Mouse (Mus musculus): ENCODE measurements around the gene Tnxb. TPM values are rescaled to one million over a fixed set of nuclear protein-coding genes. Genes with fewer than 3 reads are reported as not detected.
"Not testable (repeated sequence)": the region's sequence is repeated elsewhere in the genome, so short reads cannot be mapped to it uniquely, and the experiment has no call there.

Tnxb gene
- polyA plus RNA-seq, 1 experiment from 2014 or later, result 0.09 TPM

- 85% methylated on average over 2 of the region's 2 CpGs for WGBS
- not testable (repeated sequence) for ATAC-seq (ENCODE audit: low FRiP score); H3K4me1 ChIP-seq (replicated peaks)
Measured at GRCm38 (mm10) chr17:34706476-34706875, 36.1 kb downstream of the Tnxb start.

GRCm38 (mm10) chr17:34712951-34713350 lies 42.6 kb downstream of the Tnxb start:
- H3K27me3 ChIP-seq, result no peaks in the 10 kb centered on the region
- H3K9me3 ChIP-seq, result no peaks in the 10 kb centered on the region
- 48% methylated on average over 6 of the region's 6 CpGs for WGBS
- no peak for ATAC-seq (ENCODE audit: low FRiP score)
- no peaks in the 10 kb centered on the region for H3K36me3 ChIP-seq
- H3K4me1 ChIP-seq (replicated peaks), result no peaks in the 10 kb centered on the region
- no peak overlapping the region for H3K9ac ChIP-seq
- no peak overlapping the region for H3K27ac ChIP-seq
- no peak overlapping the region for H3K4me3 ChIP-seq
- H3K4me2 ChIP-seq, result no peak overlapping the region

More at GRCm38 (mm10) chr17:34706476-34706875, 36.1 kb downstream of the Tnxb start:
- not testable (repeated sequence) for H3K9ac ChIP-seq, H3K4me2 ChIP-seq, H3K27ac ChIP-seq, H3K4me3 ChIP-seq, H3K27me3 ChIP-seq, H3K9me3 ChIP-seq, H3K36me3 ChIP-seq

- not testable (repeated sequence) for H3K9me3 ChIP-seq; H3K27ac ChIP-seq; H3K27me3 ChIP-seq; H3K4me2 ChIP-seq; H3K36me3 ChIP-seq; H3K4me1 ChIP-seq (replicated peaks); ATAC-seq (ENCODE audit: low FRiP score); H3K9ac ChIP-seq; H3K4me3 ChIP-seq
- 85% methylated on average over 9 of the region's 9 CpGs for WGBS
Measured at GRCm38 (mm10) chr17:34714181-34714907, 44.0 kb downstream of the Tnxb start.

- H3K4me2 ChIP-seq; H3K27me3 ChIP-seq; H3K27ac ChIP-seq; H3K36me3 ChIP-seq; H3K9ac ChIP-seq; H3K4me3 ChIP-seq; H3K4me1 ChIP-seq (replicated peaks); ATAC-seq (ENCODE audit: low FRiP score); H3K9me3 ChIP-seq: not testable (repeated sequence)
- WGBS, result 83% methylated on average over 5 of the region's 5 CpGs
Measured at GRCm38 (mm10) chr17:34714908-34715445, 44.6 kb downstream of the Tnxb start.

- H3K27me3 ChIP-seq; H3K27ac ChIP-seq; H3K9me3 ChIP-seq; ATAC-seq (ENCODE audit: low FRiP score); H3K9ac ChIP-seq; H3K4me1 ChIP-seq (replicated peaks); H3K4me2 ChIP-seq; H3K36me3 ChIP-seq; H3K4me3 ChIP-seq: not testable (repeated sequence)
- WGBS, result 86% methylated on average over 6 of the region's 7 CpGs
Measured at GRCm38 (mm10) chr17:34715451-34715850, 45.1 kb downstream of the Tnxb start.

- Histone ChIP-seq H3K4me1 (replicated peaks) (no peaks in the 10 kb centered on the region), H3K27me3 (no peaks in the 10 kb centered on the region), H3K4me2 (no peak overlapping the region), H3K9ac (no peak overlapping the region), H3K9me3 (no peaks in the 10 kb centered on the region), H3K4me3 (no peak overlapping the region), H3K36me3 (no peaks in the 10 kb centered on the region), H3K27ac (no peak overlapping the region)
- no peak for ATAC-seq (ENCODE audit: low FRiP score)
- whole genome bisulfite sequencing, result 91% methylated on average over 15 of the region's 15 CpGs
Measured at GRCm38 (mm10) chr17:34716247-34716646, 45.9 kb downstream of the Tnxb start.

GRCm38 (mm10) chr17:34717401-34717800 lies 47.1 kb downstream of the Tnxb start:
- H3K4me2 ChIP-seq, result no peak overlapping the region
- ATAC-seq (ENCODE audit: low FRiP score), result no peak
- WGBS, result 83% methylated on average over 11 of the region's 11 CpGs

GRCm38 (mm10) chr17:34719886-34720285 lies 49.6 kb downstream of the Tnxb start:
- H3K4me3 ChIP-seq; H3K27me3 ChIP-seq; ATAC-seq (ENCODE audit: low FRiP score); H3K9ac ChIP-seq; H3K9me3 ChIP-seq; H3K36me3 ChIP-seq; H3K27ac ChIP-seq; H3K4me1 ChIP-seq (replicated peaks); H3K4me2 ChIP-seq: not testable (repeated sequence)
- WGBS, result 72% methylated on average over 8 of the region's 8 CpGs

More at GRCm38 (mm10) chr17:34717401-34717800, 47.1 kb downstream of the Tnxb start:
- Histone ChIP-seq H3K27me3 (no peaks in the 10 kb centered on the region), H3K4me1 (replicated peaks) (no peaks in the 10 kb centered on the region), H3K9ac (no peak overlapping the region), H3K27ac (no peak overlapping the region), H3K4me3 (no peak overlapping the region), H3K36me3 (no peaks in the 10 kb centered on the region), H3K9me3 (no peaks in the 10 kb centered on the region)

- not testable (repeated sequence) for H3K27ac ChIP-seq; H3K4me3 ChIP-seq; H3K4me2 ChIP-seq; H3K27me3 ChIP-seq; H3K9ac ChIP-seq; H3K4me1 ChIP-seq (replicated peaks); H3K36me3 ChIP-seq; ATAC-seq (ENCODE audit: low FRiP score); H3K9me3 ChIP-seq
- 97% methylated on average over 4 of the region's 4 CpGs for WGBS
Measured at GRCm38 (mm10) chr17:34722238-34722637, 51.9 kb downstream of the Tnxb start.

GRCm38 (mm10) chr17:34723066-34723465 lies 52.7 kb downstream of the Tnxb start:
- peaks cover 3% of the 10 kb centered on the region for H3K9me3 ChIP-seq
- H3K27me3 ChIP-seq, result no peaks in the 10 kb centered on the region
- ATAC-seq (ENCODE audit: low FRiP score), result no peak
- H3K4me2 ChIP-seq, result no peak overlapping the region
- H3K9ac ChIP-seq, result no peak overlapping the region
- H3K4me1 ChIP-seq (replicated peaks), result no peaks in the 10 kb centered on the region
- no peak overlapping the region for H3K4me3 ChIP-seq
- WGBS, result 82% methylated on average over 4 of the region's 4 CpGs
- H3K27ac ChIP-seq, result no peak overlapping the region
- H3K36me3 ChIP-seq, result no peaks in the 10 kb centered on the region

GRCm38 (mm10) chr17:34727887-34728286 lies 57.6 kb downstream of the Tnxb start:
- Histone ChIP-seq H3K9me3 (peaks cover 2% of the 10 kb centered on the region), H3K9ac (no peak overlapping the region), H3K36me3 (no peaks in the 10 kb centered on the region), H3K4me2 (no peak overlapping the region), H3K4me3 (no peak overlapping the region), H3K27ac (no peak overlapping the region), H3K27me3 (no peaks in the 10 kb centered on the region), H3K4me1 (replicated peaks) (no peaks in the 10 kb centered on the region)
- 87% methylated on average over 2 of the region's 2 CpGs for WGBS
- no peak for ATAC-seq (ENCODE audit: low FRiP score)

GRCm38 (mm10) chr17:34729155-34729554 lies 58.8 kb downstream of the Tnxb start:
- H3K4me2 ChIP-seq; H3K36me3 ChIP-seq; ATAC-seq (ENCODE audit: low FRiP score); H3K4me1 ChIP-seq (replicated peaks); H3K4me3 ChIP-seq; H3K9ac ChIP-seq; H3K27ac ChIP-seq; H3K9me3 ChIP-seq; H3K27me3 ChIP-seq: not testable (repeated sequence)
- WGBS, result 83% methylated on average over 11 of the region's 11 CpGs

All from hindbrain, embryonic 13.5 days (tissue).